Mouse (Mus musculus): ENCODE results near the gene Fem1a. TPM values are rescaled to one million over a fixed set of nuclear protein-coding genes. Genes with fewer than 3 reads are reported as not detected.

Fem1a gene
- total RNA-seq, 1 experiment from 2014 or later, result 22.2 TPM

- ATAC-seq (ENCODE audit: extremely low read depth, insufficient number of reproducible peaks, low FRiP score, poor library complexity, severe bottlenecking), result no peak
Measured at GRCm38 (mm10) chr17:56293291-56293690, 36.7 kb downstream of the Fem1a start.

GRCm38 (mm10) chr17:56294241-56294640, 37.6 kb downstream of the Fem1a start:
- ATAC-seq (ENCODE audit: extremely low read depth, insufficient number of reproducible peaks, low FRiP score, poor library complexity, severe bottlenecking), result no peak

GRCm38 (mm10) chr17:56296201-56296600, 39.6 kb downstream of the Fem1a start:
- ATAC-seq (ENCODE audit: extremely low read depth, insufficient number of reproducible peaks, low FRiP score, poor library complexity, severe bottlenecking), result no peak

- no peak for ATAC-seq (ENCODE audit: extremely low read depth, insufficient number of reproducible peaks, low FRiP score, poor library complexity, severe bottlenecking)
Measured at GRCm38 (mm10) chr17:56298238-56298637, 41.6 kb downstream of the Fem1a start.

GRCm38 (mm10) chr17:56300186-56300585, 43.6 kb downstream of the Fem1a start, which contains the start of gene Arrdc5:
Gene Arrdc5, minus strand, starts transcription at chr17:56300286.
- ATAC-seq (ENCODE audit: extremely low read depth, insufficient number of reproducible peaks, low FRiP score, poor library complexity, severe bottlenecking), result no peak

- no peak for ATAC-seq (ENCODE audit: extremely low read depth, insufficient number of reproducible peaks, low FRiP score, poor library complexity, severe bottlenecking)
Measured at GRCm38 (mm10) chr17:56302363-56302996, 45.9 kb downstream of the Fem1a start.

GRCm38 (mm10) chr17:56303160-56303846, 46.7 kb downstream of the Fem1a start, which contains the start of gene Uhrf1:
Gene Uhrf1, plus strand, starts transcription at chr17:56303321.
- ATAC-seq (ENCODE audit: extremely low read depth, insufficient number of reproducible peaks, low FRiP score, poor library complexity, severe bottlenecking), result no peak

GRCm38 (mm10) chr17:56303847-56304586, 47.4 kb downstream of the Fem1a start:
- peak; percentile 96 for ATAC-seq (ENCODE audit: extremely low read depth, insufficient number of reproducible peaks, low FRiP score, poor library complexity, severe bottlenecking)

- no peak for ATAC-seq (ENCODE audit: extremely low read depth, insufficient number of reproducible peaks, low FRiP score, poor library complexity, severe bottlenecking)
Measured at GRCm38 (mm10) chr17:56304718-56305117, 48.1 kb downstream of the Fem1a start.

GRCm38 (mm10) chr17:56305156-56305555, 48.5 kb downstream of the Fem1a start:
- no peak for ATAC-seq (ENCODE audit: extremely low read depth, insufficient number of reproducible peaks, low FRiP score, poor library complexity, severe bottlenecking)

- ATAC-seq (ENCODE audit: extremely low read depth, insufficient number of reproducible peaks, low FRiP score, poor library complexity, severe bottlenecking), result no peak
Measured at GRCm38 (mm10) chr17:56305826-56306225, 49.2 kb downstream of the Fem1a start.

- no peak for ATAC-seq (ENCODE audit: extremely low read depth, insufficient number of reproducible peaks, low FRiP score, poor library complexity, severe bottlenecking)
Measured at GRCm38 (mm10) chr17:56308088-56308487, 51.5 kb downstream of the Fem1a start.

GRCm38 (mm10) chr17:56309191-56309945, 52.8 kb downstream of the Fem1a start:
- no peak for ATAC-seq (ENCODE audit: extremely low read depth, insufficient number of reproducible peaks, low FRiP score, poor library complexity, severe bottlenecking)

Other genes with a start within 250 kb of the Fem1a start
- gene Sh3gl1, start 220.2 kb upstream of the Fem1a start, total RNA-seq (2017), result 44.8 and 48.6 TPM in 2 replicates
- 1.4 TPM in 2 replicates for gene Chaf1a, start 216.4 kb upstream of the Fem1a start, total RNA-seq (2017)
- 31.3 and 49.5 TPM in 2 replicates for gene Ubxn6, start 181.8 kb upstream of the Fem1a start, total RNA-seq (2017)
- gene Hdgfl2, start 177.2 kb upstream of the Fem1a start, total RNA-seq (2017), result 153 and 189 TPM in 2 replicates
- 1.1 and 1.2 TPM in 2 replicates for gene Plin4, start 147.0 kb upstream of the Fem1a start, total RNA-seq (2017)
- 3.4 and 4.0 TPM in 2 replicates for gene Plin5, start 139.2 kb upstream of the Fem1a start, total RNA-seq (2017)
- gene Lrg1, start 134.8 kb upstream of the Fem1a start, total RNA-seq (2017), result 126 and 131 TPM in 2 replicates
- 11.3 and 11.5 TPM in 2 replicates for gene Sema6b, start 116.5 kb upstream of the Fem1a start, total RNA-seq (2017)
- gene Tnfaip8l1, start 94.3 kb upstream of the Fem1a start, total RNA-seq (2017), result 1.3 and 1.4 TPM in 2 replicates
- 13.9 and 18.0 TPM in 2 replicates for gene Mydgf, start 72.9 kb upstream of the Fem1a start, total RNA-seq (2017)
- gene Dpp9, start 37.9 kb upstream of the Fem1a start, total RNA-seq (2017), result 14.0 and 14.5 TPM in 2 replicates
- 4.8 and 6.4 TPM in 2 replicates for gene Ticam1, start 20.0 kb downstream of the Fem1a start, total RNA-seq (2017)
- gene Plin3, start 36.1 kb downstream of the Fem1a start, total RNA-seq (2017), result 13.5 and 14.2 TPM in 2 replicates
- not detected in 2 replicates for gene Arrdc5, start 43.5 kb downstream of the Fem1a start, total RNA-seq (2017)
- gene Uhrf1, start 46.5 kb downstream of the Fem1a start, total RNA-seq (2017), result 2.3 and 2.4 TPM in 2 replicates
- gene Kdm4b, start 69.3 kb downstream of the Fem1a start, total RNA-seq (2017), result 27.2 and 29.6 TPM in 2 replicates
- 6.4 and 6.8 TPM in 2 replicates for gene Ptprs, start 219.7 kb downstream of the Fem1a start, total RNA-seq (2017)